Mouse (Mus musculus) cortical plate, adult 2 months (tissue): Measurements from ENCODE around the gene Wnt10b.
A peak's percentile ranks its signal among the peaks of the same experiment; 100 is the strongest.

ENCODE experiments used
- CTCF ChIP-seq: fragments of 200-500 bp; IDR thresholded peaks from 2 replicates; pipeline ENCODE4 v1.5.1; 2011; ENCODE audit warnings: mild to moderate bottlenecking, control low read depth, low read length; ENCODE audit not compliant: insufficient read depth; ENCODE audit errors: extremely low read depth
- POLR2A ChIP-seq: fragments of 200-500 bp; IDR thresholded peaks from 2 replicates; pipeline ENCODE4 v1.6.1; 2011; ENCODE audit warnings: mild to moderate bottlenecking, low read length, control low read depth; ENCODE audit not compliant: insufficient read depth; ENCODE audit errors: extremely low read depth

DNA sequence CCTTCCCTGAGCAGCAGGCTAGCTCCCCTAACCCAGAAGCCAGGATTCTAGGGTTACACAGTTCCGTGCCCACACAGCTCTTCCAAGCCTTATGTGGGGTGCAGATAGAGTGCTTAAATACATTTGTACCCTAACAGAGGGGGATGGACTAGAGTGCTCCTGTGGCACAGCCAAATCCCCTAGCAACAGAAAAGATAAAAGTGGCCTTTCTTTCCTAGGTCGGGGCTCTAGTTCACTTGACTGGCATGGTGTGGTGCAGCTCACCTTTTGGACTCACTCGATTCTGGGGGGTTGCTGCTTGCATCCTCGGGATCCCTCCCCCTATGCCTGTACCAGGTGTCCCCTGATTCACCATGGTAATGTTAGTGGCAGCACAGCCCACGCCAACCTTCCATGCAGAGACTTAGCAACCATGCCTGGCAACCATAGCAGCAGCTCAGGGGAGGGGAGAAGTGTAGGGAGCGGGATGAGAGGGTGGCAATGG is 30.7 kb upstream of the Wnt10b start:
- no peak for TF ChIP-seq CTCF
- TF ChIP-seq POLR2A = peak; percentile 53; the same call in 1 of the 2 replicates
